ENCODE assay signal across 12 mouse cellular contexts in genomic region chr8:47376651-47377050, GRCm38 (mm10).
"Had no signal": no experiment of that assay in that cellular context is flagged by ENCODE, and none has a peak within 500 bp of the region (broad histone marks: within the 10 kb centered on the region; RNA-seq: fewer than 3 reads in every experiment).

No protein-coding gene starts in this region.

- DNase-seq: retina, postnatal 1 day; right cerebral cortex, adult 18-20 months; right cerebral cortex, postnatal 14 days; right cerebral cortex, postnatal 25 days; right cerebral cortex, postnatal 4 days; spleen, adult 18-20 months; thymus, adult 18-20 months; thymus, adult 2 months; thymus, postnatal 14 days; thymus, postnatal 25 days; thymus, postnatal 36 days; thymus, postnatal 4 days had no signal
